In genomic region chr14:31611986-31612385, GRCm38 (mm10) we compare ENCODE assay signal across 19 mouse cellular contexts. TPM values are rescaled to one million over a fixed set of nuclear protein-coding genes. Genes with fewer than 3 reads are reported as not detected.
DNase-seq lines count a peak whose midpoint lies in the region; ATAC-seq and TF ChIP-seq lines count a peak whose summit lies in the region.
"Had no signal": no experiment of that assay in that cellular context is flagged by ENCODE, and none has a peak within 500 bp of the region (broad histone marks: within the 10 kb centered on the region; RNA-seq: fewer than 3 reads in every experiment).

No protein-coding gene starts in this region.

- no peaks in the 10 kb centered on the region for H3K27me3 ChIP-seq in liver, postnatal 0 days (ENCODE audit: insufficient read depth, low read length)
- no peaks in the 10 kb centered on the region for H3K27me3 ChIP-seq in liver, embryonic 12.5 days (replicated peaks)
- no peaks in the 10 kb centered on the region for H3K27me3 ChIP-seq in embryonic facial prominence, embryonic 10.5 days (replicated peaks; ENCODE audit: low read depth, poor library complexity, severe bottlenecking)
- H3K27me3 ChIP-seq: embryonic facial prominence, embryonic 12.5 days; hindbrain, embryonic 15.5 days; stomach, embryonic 15.5 days had no signal

- H3K9me3 ChIP-seq in liver, postnatal 0 days (ENCODE audit: low read length): no peaks in the 10 kb centered on the region
- H3K9me3 ChIP-seq in liver, embryonic 12.5 days (replicated peaks): no peaks in the 10 kb centered on the region
- H3K9me3 ChIP-seq in embryonic facial prominence, embryonic 10.5 days: no peaks in the 10 kb centered on the region
- H3K9me3 ChIP-seq: embryonic facial prominence, embryonic 12.5 days; hindbrain, embryonic 15.5 days; stomach, embryonic 15.5 days had no signal

- no peaks in the 10 kb centered on the region for H3K4me1 ChIP-seq in liver, postnatal 0 days (ENCODE audit: insufficient read depth)
- no peaks in the 10 kb centered on the region for H3K4me1 ChIP-seq in liver, embryonic 12.5 days
- H3K4me1 ChIP-seq in bone marrow, adult 2 months (ENCODE audit: control insufficient read depth, insufficient read depth, low read length): no peaks in the 10 kb centered on the region
- H3K4me1 ChIP-seq in embryonic facial prominence, embryonic 10.5 days: no peaks in the 10 kb centered on the region
- H3K4me1 ChIP-seq: embryonic facial prominence, embryonic 12.5 days; hindbrain, embryonic 15.5 days; stomach, embryonic 15.5 days had no signal

- no peak overlapping the region for H3K4me3 ChIP-seq in gastrocnemius, adult 2 months
- no peak overlapping the region for H3K4me3 ChIP-seq in liver, postnatal 0 days (ENCODE audit: low read depth, low read length)
- H3K4me3 ChIP-seq in liver, embryonic 12.5 days: no peak overlapping the region
- H3K4me3 ChIP-seq in bone marrow, adult 2 months (replicated peaks; ENCODE audit: control insufficient read depth, low read depth, low read length): no peak overlapping the region
- no peak overlapping the region for H3K4me3 ChIP-seq in embryonic facial prominence, embryonic 10.5 days
- H3K4me3 ChIP-seq: embryonic facial prominence, embryonic 12.5 days; hindbrain, embryonic 15.5 days; stomach, embryonic 15.5 days had no signal

- H3K36me3 ChIP-seq in liver, postnatal 0 days (replicated peaks; ENCODE audit: insufficient read depth, low read length): peaks cover 29% of the 10 kb centered on the region
- no peaks in the 10 kb centered on the region for H3K36me3 ChIP-seq in liver, embryonic 12.5 days
- H3K36me3 ChIP-seq in embryonic facial prominence, embryonic 10.5 days (replicated peaks): no peaks in the 10 kb centered on the region
- H3K36me3 ChIP-seq: embryonic facial prominence, embryonic 12.5 days; hindbrain, embryonic 15.5 days; stomach, embryonic 15.5 days had no signal

- no peak for ATAC-seq in liver, postnatal 0 days
- no peak for ATAC-seq in liver, embryonic 12.5 days

- 69% methylated on average over 4 of the region's 4 CpGs for WGBS in liver, postnatal 0 days (ENCODE audit: insufficient replicate concordance)
- WGBS in liver, embryonic 12.5 days (ENCODE audit: insufficient replicate concordance): 52% methylated on average over 4 of the region's 4 CpGs
- WGBS in bone marrow, adult 2 months: 68% methylated on average over 4 of the region's 4 CpGs
- WGBS in embryonic facial prominence, embryonic 10.5 days: 67% methylated on average over 4 of the region's 4 CpGs

- no peak overlapping the region for H3K9ac ChIP-seq in liver, postnatal 0 days (replicated peaks)
- no peak overlapping the region for H3K9ac ChIP-seq in liver, embryonic 12.5 days
- H3K9ac ChIP-seq: embryonic facial prominence, embryonic 12.5 days; hindbrain, embryonic 15.5 days; stomach, embryonic 15.5 days had no signal

- TF ChIP-seq CTCF in gastrocnemius, adult 2 months (IDR thresholded peaks at IDR 0.05): peak; percentile 13; the same call in 1 of the 2 replicates
- peak; percentile 46 for TF ChIP-seq CTCF in liver, postnatal 0 days (IDR thresholded peaks at IDR 0.05; ENCODE audit: low read depth)
- peak; percentile 21; the same call in 1 of the 2 replicates for TF ChIP-seq CTCF in bone marrow, adult 2 months (IDR thresholded peaks at IDR 0.05; ENCODE audit: control insufficient read depth, insufficient read depth, low read length)

- TF ChIP-seq POLR2A in bone marrow, adult 2 months (IDR thresholded peaks at IDR 0.05; ENCODE audit: borderline replicate concordance, control insufficient read depth, low read depth, low read length): no peak

- no peak for DNase-seq in gastrocnemius, adult 2 months
- DNase-seq in gastrocnemius, adult 8-10 months (ENCODE audit: low spot score in 2 of 2): no peak
- DNase-seq in liver, postnatal 0 days: no peak
- DNase-seq in A20 (ENCODE audit: low read depth, low spot score): peak; percentile 15
- no peak for DNase-seq in right cerebral cortex, postnatal 10 days (ENCODE audit: low spot score in 2 of 2)
- DNase-seq in embryonic facial prominence, embryonic 10.5 days (ENCODE audit: low spot score): no peak
- DNase-seq: adrenal gland, postnatal 14 days; cerebellum, postnatal 14 days; heart, adult 11 months; heart, postnatal 10 days; kidney, postnatal 14 days; layer of hippocampus, postnatal 36 days; lung, postnatal 14 days had no signal

- intact Hi-C loops in gastrocnemius, adult 2 months (cut with DNase I): no loop called here

- TF ChIP-seq EP300 in liver, postnatal 0 days (IDR thresholded peaks at IDR 0.05; ENCODE audit: low read depth): no peak

- H3K27ac ChIP-seq in gastrocnemius, adult 2 months: no peak overlapping the region
- no peak overlapping the region for H3K27ac ChIP-seq in liver, postnatal 0 days (ENCODE audit: low read depth)
- H3K27ac ChIP-seq in liver, embryonic 12.5 days: no peak overlapping the region
- H3K27ac ChIP-seq in bone marrow, adult 2 months (ENCODE audit: control insufficient read depth, insufficient read depth, low read depth, low read length, poor library complexity): no peak overlapping the region
- no peak overlapping the region for H3K27ac ChIP-seq in embryonic facial prominence, embryonic 10.5 days (replicated peaks)
- H3K27ac ChIP-seq: embryonic facial prominence, embryonic 12.5 days; hindbrain, embryonic 15.5 days; stomach, embryonic 15.5 days had no signal

- H3K4me2 ChIP-seq in liver, postnatal 0 days (ENCODE audit: low read depth, low read length): no peak overlapping the region
- no peak overlapping the region for H3K4me2 ChIP-seq in liver, embryonic 12.5 days
- H3K4me2 ChIP-seq: embryonic facial prominence, embryonic 12.5 days; hindbrain, embryonic 15.5 days; midbrain, embryonic 11.5 days; stomach, embryonic 15.5 days had no signal

RNA-seq across cellular contexts. Expression of gene Colq, which starts 20.8 kb away (rescaled TPM):
- 1 to 10 TPM; 5.8 to 7.5 TPM for total RNA-seq in gastrocnemius, adult 2 months (2021)
- total RNA-seq in gastrocnemius, adult 8-10 months (2022): 1 to 10 TPM; 5.7 to 7.2 (median 6.1) TPM
- 0.29 and 0.52 TPM in 2 replicates for polyA plus RNA-seq in liver, postnatal 0 days (2015; fragmentation: Nextera tagmentation; extraction: Ambion mirVana)
- polyA plus RNA-seq in liver, embryonic 12.5 days (2016; fragmentation: Nextera tagmentation; extraction: Ambion mirVana): 0.05 and 0.22 TPM in 2 replicates
- 1.1 and 2.4 TPM in 2 replicates for polyA plus RNA-seq in bone marrow, adult 2 months (2011; ENCODE audit: insufficient read depth, insufficient read length, low replicate concordance, missing spikeins)
- polyA plus RNA-seq in embryonic facial prominence, embryonic 10.5 days (2016; fragmentation: Nextera tagmentation; extraction: Ambion mirVana): 0.35 and 0.82 TPM in 2 replicates

RNA-seq across cellular contexts. Expression of gene Gm49387, which starts 28.7 kb away (rescaled TPM):
- under 1 TPM; 0.70 to 0.84 TPM for total RNA-seq in gastrocnemius, adult 2 months (2021)
- not detected for total RNA-seq in gastrocnemius, adult 8-10 months (2022)
- polyA plus RNA-seq in liver, postnatal 0 days (2015; fragmentation: Nextera tagmentation; extraction: Ambion mirVana): 0.89 and 3.9 TPM in 2 replicates
- 0.37 and 1.3 TPM in 2 replicates for polyA plus RNA-seq in liver, embryonic 12.5 days (2016; fragmentation: Nextera tagmentation; extraction: Ambion mirVana)
- polyA plus RNA-seq in bone marrow, adult 2 months (2011; ENCODE audit: insufficient read depth, insufficient read length, low replicate concordance, missing spikeins): not detected in 2 replicates
- 0.39 and 0.48 TPM in 2 replicates for polyA plus RNA-seq in embryonic facial prominence, embryonic 10.5 days (2016; fragmentation: Nextera tagmentation; extraction: Ambion mirVana)
- total RNA-seq: layer of hippocampus, postnatal 36 days had no signal
- polyA plus RNA-seq: hindbrain, embryonic 15.5 days; midbrain, embryonic 11.5 days; stomach, embryonic 15.5 days had no signal

RNA-seq across cellular contexts. Expression of gene Btd, which starts 28.8 kb away (rescaled TPM):
- 1 to 10 TPM; 3.8 to 5.8 TPM for total RNA-seq in gastrocnemius, adult 2 months (2021)
- total RNA-seq in gastrocnemius, adult 8-10 months (2022): 1 to 10 TPM; 3.6 to 5.5 (median 4.4) TPM
- 40.3 and 44.1 TPM in 2 replicates for polyA plus RNA-seq in liver, postnatal 0 days (2015; fragmentation: Nextera tagmentation; extraction: Ambion mirVana)
- 8.8 and 9.6 TPM in 2 replicates for polyA plus RNA-seq in liver, embryonic 12.5 days (2016; fragmentation: Nextera tagmentation; extraction: Ambion mirVana)
- polyA plus RNA-seq in bone marrow, adult 2 months (2011; ENCODE audit: insufficient read depth, insufficient read length, low replicate concordance, missing spikeins): 2.1 and 2.5 TPM in 2 replicates
- polyA plus RNA-seq in embryonic facial prominence, embryonic 10.5 days (2016; fragmentation: Nextera tagmentation; extraction: Ambion mirVana): 14.8 and 15.2 TPM in 2 replicates

RNA-seq across cellular contexts. Expression of gene Hacl1, which starts 29.1 kb away (rescaled TPM):
- total RNA-seq in gastrocnemius, adult 2 months (2021): 1 to 10 TPM; 4.9 to 5.7 TPM
- 1 to 10 TPM; 5.9 to 7.6 (median 6.4) TPM for total RNA-seq in gastrocnemius, adult 8-10 months (2022)
- polyA plus RNA-seq in liver, postnatal 0 days (2015; fragmentation: Nextera tagmentation; extraction: Ambion mirVana): 310 and 342 TPM in 2 replicates
- 7.4 and 9.8 TPM in 2 replicates for polyA plus RNA-seq in liver, embryonic 12.5 days (2016; fragmentation: Nextera tagmentation; extraction: Ambion mirVana)
- polyA plus RNA-seq in bone marrow, adult 2 months (2011; ENCODE audit: insufficient read depth, insufficient read length, low replicate concordance, missing spikeins): 11.8 and 19.6 TPM in 2 replicates
- polyA plus RNA-seq in embryonic facial prominence, embryonic 10.5 days (2016; fragmentation: Nextera tagmentation; extraction: Ambion mirVana): 7.8 and 8.2 TPM in 2 replicates
